Mouse (Mus musculus) hindbrain, embryonic 11.5 days (tissue): ENCODE results near the gene Gmip. TPM values are rescaled to one million over a fixed set of nuclear protein-coding genes. Genes with fewer than 3 reads are reported as not detected.

Experiments used
- ATAC-seq: fragments of 200-750 bp; cut with Nextera tagmentation; 2 replicates; pipeline ENCODE4 v1.8.0; 2017; ENCODE audit warnings: mild to moderate bottlenecking, moderate TSS enrichment, moderate library complexity; ENCODE audit not compliant: low FRiP score
- DNase-seq: peaks from one replicate; pipeline ENCODE4 v3.0.0-alpha.2; 2015; ENCODE audit warnings: low spot score
- H3K27ac ChIP-seq: fragments of 300-500 bp; sonication (generic); 2 replicates; pipeline ENCODE4 v1.5.1; 2014; ENCODE audit warnings: mild to moderate bottlenecking, low read depth, low read length
- H3K27me3 ChIP-seq: fragments of 300-500 bp; sonication (generic); 2 replicates; pipeline ENCODE4 v1.6.1; 2014; ENCODE audit warnings: mild to moderate bottlenecking, low read length, moderate library complexity, mixed read lengths; ENCODE audit not compliant: control insufficient read depth, insufficient read depth
- H3K36me3 ChIP-seq: fragments of 300-500 bp; sonication (generic); 2 replicates; pipeline ENCODE4 v1.6.1; 2014; ENCODE audit warnings: mild to moderate bottlenecking, low read length, moderate library complexity, mixed read lengths; ENCODE audit not compliant: control insufficient read depth, insufficient read depth
- H3K4me1 ChIP-seq: fragments of 300-500 bp; sonication (generic); replicated peaks from 2 replicates; pipeline ENCODE4 v1.6.1; 2014; ENCODE audit warnings: low read length, mixed read lengths; ENCODE audit not compliant: control insufficient read depth, insufficient read depth
- H3K4me2 ChIP-seq: fragments of 300-500 bp; sonication (generic); replicated peaks from 2 replicates; pipeline ENCODE4 v1.6.1; 2014; ENCODE audit warnings: mild to moderate bottlenecking, low read depth, low read length
- H3K4me3 ChIP-seq: fragments of 300-500 bp; sonication (generic); 2 replicates; pipeline ENCODE4 v1.5.1; 2014; ENCODE audit warnings: low read depth, low read length
- H3K9ac ChIP-seq: fragments of 300-500 bp; sonication (generic); 2 replicates; pipeline ENCODE4 v1.6.1; 2014; ENCODE audit warnings: low read depth, low read length
- H3K9me3 ChIP-seq: fragments of 300-500 bp; sonication (generic); 2 replicates; pipeline ENCODE4 v1.6.1; 2016; ENCODE audit warnings: low read length; ENCODE audit not compliant: control insufficient read depth
- WGBS: fragments of 180-500 bp; shearing (Covaris S2); extraction: QIAGEN DNeasy Blood & Tissue Kit; methylation state at CpG from one replicate; pipeline ENCODE4 v1.1.7; 2014; 5-methylcytosine and 5-hydroxymethylcytosine counted together
- polyA plus RNA-seq: library from polyadenylated mRNA; unstranded; fragments of >200 nt; fragmentation: Nextera tagmentation; extraction: Ambion mirVana; gene quantifications from 2 replicates; pipeline ENCODE4 v1.2.1, GENCODE M21; 2014

Gene Gmip
- polyA plus RNA-seq, 1 experiment from 2014 or later = 9.4 TPM

DNA sequence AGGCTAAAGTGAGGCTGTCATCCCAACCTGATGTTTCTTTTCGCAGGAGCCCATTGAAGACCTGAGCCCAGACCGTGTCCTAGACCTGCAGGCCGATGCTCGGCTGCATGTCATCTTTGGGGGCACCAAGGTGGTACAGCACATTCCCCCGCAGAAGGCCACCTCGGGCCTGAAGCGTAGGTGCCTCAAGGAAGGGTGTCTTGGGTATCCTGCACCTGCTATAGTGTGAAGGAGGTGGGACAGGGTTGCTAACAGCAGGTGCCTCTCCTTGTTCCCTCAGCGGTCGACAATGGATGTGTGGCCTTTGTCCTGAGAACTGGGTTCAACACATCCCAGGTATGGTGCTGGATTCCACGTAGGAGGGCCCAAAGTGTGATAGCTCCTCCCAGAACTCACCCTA is 10.8 kb upstream of the Gmip start:
- H3K27me3 ChIP-seq = no peaks in the 10 kb centered on the region
- WGBS = 94% methylated on average over 10 of the region's 10 CpGs
- H3K4me3 ChIP-seq = no peak overlapping the region
- H3K36me3 ChIP-seq = peaks cover 35% of the 10 kb centered on the region
- DNase-seq = no peak
- no peaks in the 10 kb centered on the region for H3K9me3 ChIP-seq
- H3K27ac ChIP-seq = no peak overlapping the region
- no peak overlapping the region for H3K4me2 ChIP-seq
- no peak overlapping the region for H3K9ac ChIP-seq
- H3K4me1 ChIP-seq = 0 out of 2 replicates have a peak, but pooled peaks cover 2% of the 10 kb centered on the region
- ATAC-seq = no peak

DNA sequence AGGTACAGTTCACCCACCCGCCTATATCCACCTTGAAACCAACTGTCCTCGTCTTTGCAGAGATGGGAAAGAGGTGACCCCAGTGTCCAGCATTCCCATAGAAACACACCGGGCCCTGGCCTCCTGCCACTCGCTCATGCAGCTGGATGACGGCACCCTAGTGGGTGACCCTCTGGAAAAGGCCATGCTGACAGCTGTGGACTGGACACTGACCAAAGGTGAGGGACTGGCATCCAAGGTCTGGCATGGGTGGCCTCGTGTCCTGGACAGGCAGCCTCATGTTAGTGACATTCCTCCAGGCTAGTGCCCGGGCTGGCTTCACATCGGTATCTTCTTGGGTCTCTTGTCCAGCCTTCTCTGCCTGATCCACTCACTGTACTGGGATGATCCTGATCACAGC is 9.2 kb upstream of the Gmip start:
- no peaks in the 10 kb centered on the region for H3K9me3 ChIP-seq
- H3K4me3 ChIP-seq = no peak overlapping the region
- no peak for ATAC-seq
- no peaks in the 10 kb centered on the region for H3K27me3 ChIP-seq
- no peaks in the 10 kb centered on the region for H3K4me1 ChIP-seq
- 86% methylated on average over 8 of the region's 8 CpGs for WGBS
- H3K36me3 ChIP-seq = peaks cover 35% of the 10 kb centered on the region
- no peak overlapping the region for H3K27ac ChIP-seq
- no peak for DNase-seq
- no peak overlapping the region for H3K9ac ChIP-seq
- no peak overlapping the region for H3K4me2 ChIP-seq

GRCm38 (mm10) chr8:69799946-69800345 is 8.5 kb upstream of the Gmip start:
- WGBS = 96% methylated on average over 5 of the region's 5 CpGs
- H3K4me1 ChIP-seq = no peaks in the 10 kb centered on the region
- no peaks in the 10 kb centered on the region for H3K9me3 ChIP-seq
- no peak overlapping the region for H3K9ac ChIP-seq
- no peaks in the 10 kb centered on the region for H3K27me3 ChIP-seq
- no peak for DNase-seq
- no peak overlapping the region for H3K4me2 ChIP-seq
- H3K36me3 ChIP-seq = peaks cover 35% of the 10 kb centered on the region
- ATAC-seq = no peak
- no peak overlapping the region for H3K4me3 ChIP-seq
- H3K27ac ChIP-seq = no peak overlapping the region

DNA sequence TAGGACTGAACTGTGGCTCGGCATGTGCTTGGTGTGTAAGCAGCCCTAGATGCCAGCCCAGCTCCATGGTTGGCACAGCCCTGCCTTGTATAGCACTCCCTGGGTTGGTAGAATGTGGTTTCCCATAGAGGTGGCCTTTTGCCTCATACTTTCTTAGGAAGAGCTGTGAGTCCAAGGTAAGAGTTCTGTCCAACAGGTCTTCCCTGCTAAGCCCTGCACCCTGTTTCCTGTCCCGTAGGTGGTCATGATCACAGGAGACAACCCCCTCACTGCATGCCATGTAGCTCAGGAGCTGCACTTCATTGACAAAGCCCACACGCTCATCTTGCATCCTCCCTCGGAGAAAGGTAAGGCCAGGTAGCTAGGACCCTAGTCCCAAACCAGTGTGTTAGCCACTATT is 6.7 kb upstream of the Gmip start:
- Histone ChIP-seq H3K4me2 (no peak overlapping the region), H3K27ac (no peak overlapping the region), H3K4me1 (no peaks in the 10 kb centered on the region), H3K27me3 (no peaks in the 10 kb centered on the region), H3K36me3 (peaks cover 39% of the 10 kb centered on the region), H3K4me3 (no peak overlapping the region), H3K9ac (no peak overlapping the region), H3K9me3 (no peaks in the 10 kb centered on the region)
- no peak for ATAC-seq
- no peak for DNase-seq
- over 99% methylated on average over 4 of the region's 4 CpGs for WGBS

DNA sequence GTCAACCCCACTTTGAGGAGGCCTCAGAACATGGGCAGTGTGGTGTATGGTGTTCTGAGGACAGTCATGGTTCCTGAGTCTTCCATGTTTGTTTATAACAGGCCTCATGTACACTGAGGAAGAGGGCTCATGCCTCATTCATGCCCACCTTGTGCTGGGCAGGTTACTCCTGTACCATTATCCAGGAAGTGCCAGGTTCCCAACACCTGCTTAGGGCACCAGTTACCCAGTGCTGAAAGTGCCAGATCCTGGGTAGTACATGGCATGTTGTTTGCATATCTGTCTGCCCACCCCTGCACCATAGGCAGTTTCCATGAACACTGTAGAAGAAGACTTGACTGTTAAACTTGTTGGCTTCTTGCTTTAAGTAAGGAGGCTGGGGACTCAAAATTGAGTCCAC is 6.3 kb upstream of the Gmip start:
- Histone ChIP-seq H3K4me1 (no peaks in the 10 kb centered on the region), H3K9ac (no peak overlapping the region), H3K27me3 (no peaks in the 10 kb centered on the region), H3K4me2 (no peak overlapping the region), H3K36me3 (peaks cover 39% of the 10 kb centered on the region), H3K9me3 (no peaks in the 10 kb centered on the region), H3K27ac (no peak overlapping the region), H3K4me3 (no peak overlapping the region)
- DNase-seq (no peak), ATAC-seq (no peak)

GRCm38 (mm10) chr8:69803366-69803765 is 5.1 kb upstream of the Gmip start:
- ATAC-seq (no peak), DNase-seq (no peak)
- no peaks in the 10 kb centered on the region for H3K4me1 ChIP-seq
- 93% methylated on average over 7 of the region's 7 CpGs for WGBS
- H3K27me3 ChIP-seq = no peaks in the 10 kb centered on the region
- H3K9me3 ChIP-seq = no peaks in the 10 kb centered on the region
- no peak overlapping the region for H3K9ac ChIP-seq
- H3K27ac ChIP-seq = no peak overlapping the region
- no peak overlapping the region for H3K4me3 ChIP-seq
- H3K4me2 ChIP-seq = no peak overlapping the region
- H3K36me3 ChIP-seq = peaks cover 41% of the 10 kb centered on the region

- WGBS = 95% methylated on average over 6 of the region's 6 CpGs
- H3K9me3 ChIP-seq = no peaks in the 10 kb centered on the region
Observed at GRCm38 (mm10) chr8:69804537-69804936, 3.9 kb upstream of the Gmip start.

DNA sequence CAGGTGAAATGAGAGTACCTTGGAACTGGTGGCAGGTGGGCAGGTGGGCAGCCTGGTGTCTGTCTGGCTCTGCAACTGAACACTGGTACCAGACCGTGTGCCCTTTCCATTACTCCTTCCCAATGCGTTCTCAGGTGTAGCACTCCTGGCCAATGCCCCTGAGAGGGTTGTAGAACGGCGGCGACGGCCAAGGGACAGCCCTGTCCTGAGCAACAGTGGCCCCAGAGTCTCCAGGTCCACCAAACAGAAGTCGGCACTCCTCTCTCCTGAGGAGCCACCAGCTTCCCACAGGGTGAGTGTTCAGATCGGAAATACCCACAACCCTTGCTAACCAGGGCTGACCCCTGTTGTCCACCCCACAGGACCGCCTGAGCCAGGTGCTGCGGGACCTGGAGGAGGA is 3.4 kb upstream of the Gmip start:
- 97% methylated on average over 10 of the region's 10 CpGs for WGBS
- no peak overlapping the region for H3K4me2 ChIP-seq
- no peak for DNase-seq

More at GRCm38 (mm10) chr8:69804537-69804936, 3.9 kb upstream of the Gmip start:
- no peak overlapping the region for H3K9ac ChIP-seq
- no peaks in the 10 kb centered on the region for H3K27me3 ChIP-seq
- peaks cover 34% of the 10 kb centered on the region for H3K36me3 ChIP-seq
- no peak overlapping the region for H3K4me3 ChIP-seq
- ATAC-seq (no peak), DNase-seq (no peak)
- H3K4me1 ChIP-seq = no peaks in the 10 kb centered on the region
- no peak overlapping the region for H3K4me2 ChIP-seq
- H3K27ac ChIP-seq = no peak overlapping the region

DNA sequence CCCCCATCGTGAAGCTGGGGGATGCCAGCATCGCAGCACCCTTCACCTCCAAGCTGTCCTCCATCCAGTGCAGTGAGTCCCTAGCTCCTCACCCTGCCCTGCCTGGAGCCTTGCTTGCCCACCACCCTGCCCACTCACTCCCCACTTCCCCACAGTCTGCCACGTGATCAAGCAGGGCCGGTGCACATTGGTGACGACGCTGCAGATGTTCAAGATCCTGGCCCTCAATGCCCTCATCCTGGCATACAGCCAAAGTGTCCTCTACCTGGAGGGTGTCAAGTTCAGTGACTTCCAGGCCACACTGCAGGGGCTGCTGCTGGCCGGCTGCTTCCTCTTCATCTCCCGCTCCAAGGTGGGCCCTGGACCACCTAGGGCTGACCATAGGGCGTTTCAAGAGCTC is 3.0 kb upstream of the Gmip start:
- no peak overlapping the region for H3K27ac ChIP-seq
- no peaks in the 10 kb centered on the region for H3K4me1 ChIP-seq
- H3K9me3 ChIP-seq = no peaks in the 10 kb centered on the region
- H3K27me3 ChIP-seq = no peaks in the 10 kb centered on the region
- no peak overlapping the region for H3K4me2 ChIP-seq
- WGBS = 98% methylated on average over 9 of the region's 9 CpGs
- no peak overlapping the region for H3K4me3 ChIP-seq
- DNase-seq (no peak), ATAC-seq (no peak)
- peaks cover 28% of the 10 kb centered on the region for H3K36me3 ChIP-seq
- no peak overlapping the region for H3K9ac ChIP-seq

More for the DNA sequence above, 3.4 kb upstream of the Gmip start:
- Histone ChIP-seq H3K27ac (no peak overlapping the region), H3K4me1 (no peaks in the 10 kb centered on the region), H3K4me3 (no peak overlapping the region), H3K9me3 (no peaks in the 10 kb centered on the region), H3K27me3 (no peaks in the 10 kb centered on the region), H3K9ac (no peak overlapping the region), H3K36me3 (peaks cover 28% of the 10 kb centered on the region)
- no peak for ATAC-seq
